Mouse (Mus musculus) c-Kit-negative CD71-positive TER-119-positive erythroid progenitor cells, embryonic 14.5 days (primary cell): ENCODE results near the gene Tmem88b.
A peak's percentile ranks its signal among the peaks of the same experiment; 100 is the strongest.
"Not testable (repeated sequence)": the region's sequence is repeated elsewhere in the genome, so short reads cannot be mapped to it uniquely, and the experiment has no call there.

Experiments
- DNase-seq: peaks from one replicate; pipeline ENCODE4 v3.0.0-alpha.2; 2013; ENCODE audit warnings: low read depth, low spot score

Gene Tmem88b

DNA sequence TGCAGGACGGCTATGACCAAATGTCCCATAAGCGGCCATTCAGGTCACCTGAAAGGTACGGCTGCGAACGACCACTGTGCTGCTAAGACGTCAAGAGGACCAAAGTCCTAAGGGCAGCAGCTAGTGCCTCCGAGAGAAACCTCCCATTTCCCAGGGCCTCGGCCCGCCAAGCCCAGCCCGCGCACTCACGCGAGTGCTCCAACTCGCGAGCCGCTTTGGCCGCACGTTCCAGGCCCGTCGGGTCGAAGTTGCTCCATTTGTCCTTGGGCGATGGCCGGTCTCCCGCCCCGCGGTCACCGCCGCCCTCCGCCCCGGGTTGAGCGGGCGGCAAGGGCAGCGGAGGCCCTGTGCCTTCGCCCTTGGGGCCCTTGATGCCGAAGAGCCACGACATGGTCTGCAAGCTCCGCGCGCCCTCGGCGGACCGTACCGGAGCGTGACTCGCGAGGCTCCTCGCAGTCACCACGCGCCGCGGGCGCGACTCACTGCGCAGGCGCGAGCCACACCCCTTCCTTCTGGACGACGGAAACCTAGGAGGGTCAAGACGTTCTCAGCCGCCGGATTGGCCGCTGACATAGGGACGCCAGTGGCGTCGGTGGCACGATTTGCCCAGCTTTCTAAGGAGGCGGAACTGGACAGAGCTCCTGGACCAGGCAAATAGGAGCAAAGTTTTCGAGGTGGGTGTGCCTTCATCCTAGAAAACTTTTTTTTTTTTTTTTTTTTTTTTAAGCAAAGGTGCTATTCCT is 24.9 kb downstream of the Tmem88b start, which contains the start of gene Atad3a:
Gene Atad3a, minus strand, starts transcription at position 481 of the 743 bp plus-strand sequence.
- peak; percentile 90 for DNase-seq

DNA sequence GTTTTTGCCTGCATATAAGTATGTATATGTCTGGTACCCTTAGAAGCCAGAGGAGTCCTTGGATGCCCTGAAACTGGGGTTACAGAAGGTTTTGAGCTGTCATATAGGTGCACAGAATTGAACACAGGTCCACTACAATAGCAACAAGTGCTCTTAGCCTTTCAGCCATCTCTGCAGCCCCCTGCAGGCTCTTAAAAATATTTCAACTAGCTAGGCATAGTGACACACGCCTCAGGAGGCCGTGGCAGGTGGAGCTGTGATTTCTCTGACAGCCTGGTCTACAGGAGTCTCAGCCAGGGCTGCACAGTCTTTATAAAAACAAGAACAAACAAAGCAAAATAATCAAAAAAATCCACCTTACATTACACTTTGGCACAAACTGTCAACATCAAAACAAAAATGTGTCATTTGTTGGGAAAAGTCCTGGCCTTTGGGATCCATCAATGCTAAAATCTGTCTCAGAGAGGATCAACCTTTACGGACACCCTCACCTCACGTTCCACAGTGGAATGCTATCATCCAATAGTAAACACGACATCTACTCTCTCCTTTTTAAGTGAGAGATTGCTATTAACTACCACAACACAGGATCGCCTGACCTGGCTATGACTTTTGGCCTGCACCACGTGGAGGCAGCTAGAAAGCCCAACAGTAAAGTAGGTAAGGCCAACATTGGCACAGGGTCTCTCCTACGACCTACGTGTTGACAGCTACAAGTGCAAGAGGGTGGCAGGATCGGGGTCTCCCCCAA is 25.6 kb downstream of the Tmem88b start:
- DNase-seq, result no peak

DNA sequence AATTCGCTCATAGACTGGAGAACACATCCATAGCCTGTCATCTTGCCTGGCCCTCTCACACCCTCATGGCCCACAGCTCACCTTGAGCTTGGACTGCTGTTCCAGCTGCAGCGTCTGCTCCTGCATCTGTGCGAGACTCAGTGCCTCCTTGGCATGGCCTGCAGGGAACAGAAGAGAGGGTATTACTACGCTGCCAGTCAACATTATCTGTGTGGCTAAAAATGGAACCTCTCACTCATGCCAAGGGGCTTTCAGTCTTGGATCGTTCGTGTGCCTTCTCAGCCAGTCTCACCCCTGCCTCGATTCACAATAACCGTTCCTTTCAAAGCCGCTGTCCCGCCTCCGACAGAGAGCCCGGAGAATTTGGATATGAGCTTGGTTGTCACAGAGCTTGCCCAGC is 28.7 kb downstream of the Tmem88b start:
- DNase-seq, result no peak

DNA sequence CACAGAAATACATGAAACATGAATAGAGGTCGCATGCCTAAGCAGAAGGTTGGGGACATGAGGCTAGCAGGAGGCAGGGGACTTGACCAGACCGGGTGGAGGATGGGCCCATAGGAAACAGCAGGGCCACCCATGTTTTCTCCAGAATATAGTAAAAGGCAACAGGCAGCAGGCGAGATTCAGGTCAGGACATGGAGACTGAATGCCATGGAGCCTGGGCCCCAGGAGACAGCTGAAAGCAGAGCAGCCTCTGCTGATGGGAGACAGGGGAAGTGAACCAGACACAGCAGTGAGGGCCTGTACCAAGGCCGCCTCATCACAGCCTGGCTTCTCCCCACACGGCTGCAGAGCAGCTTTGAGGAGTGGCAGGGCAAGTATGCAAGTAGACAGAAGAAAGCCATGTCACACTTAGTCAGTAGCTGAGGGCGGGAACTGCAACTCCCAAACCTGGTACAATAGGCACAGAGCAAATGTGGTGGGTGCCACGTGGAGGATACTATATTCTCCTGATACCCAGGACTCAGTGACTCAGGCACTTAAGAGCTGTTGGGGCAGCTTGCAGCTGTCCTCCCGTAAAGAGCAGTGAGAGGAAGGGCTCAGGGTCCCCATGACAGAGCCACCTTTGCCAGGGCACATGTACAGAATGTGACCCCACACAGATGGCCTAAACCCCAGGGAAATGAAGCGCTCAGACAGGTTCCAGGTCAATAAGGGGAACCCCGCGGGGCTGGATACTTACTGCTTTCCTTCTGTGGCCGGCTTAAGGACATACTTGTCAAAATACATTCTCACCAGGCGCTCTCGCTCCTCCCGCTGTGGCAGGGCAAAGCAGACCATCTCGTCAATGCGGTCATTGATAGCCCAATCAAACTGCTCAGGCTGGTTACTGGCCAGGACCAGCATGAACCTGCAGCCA is 38.8 kb downstream of the Tmem88b start:
- DNase-seq, result no peak

DNA sequence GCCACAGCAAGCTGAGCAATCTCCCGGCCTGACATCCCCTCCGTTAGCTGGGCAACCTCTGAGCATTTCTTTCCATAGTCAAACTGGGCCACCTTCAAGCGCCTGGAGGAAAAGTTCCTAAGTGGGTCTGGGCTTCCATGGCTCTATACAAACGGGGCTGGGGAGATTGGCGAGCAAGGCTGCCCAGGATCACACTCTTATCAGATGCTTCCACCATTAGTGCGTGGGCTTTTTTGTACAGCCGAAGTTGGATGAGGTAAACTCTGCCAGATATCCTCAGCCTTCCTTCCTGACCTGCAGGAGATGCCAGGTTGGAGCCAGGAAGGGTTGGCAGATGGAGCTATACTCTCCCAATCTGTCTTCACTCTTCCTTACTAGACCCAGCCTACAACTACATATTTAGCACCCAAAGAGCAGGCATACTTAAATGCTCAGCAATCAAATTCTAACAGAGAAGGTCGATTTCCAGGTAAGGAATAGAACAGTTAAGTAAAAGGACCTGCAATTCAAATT is 39.6 kb downstream of the Tmem88b start:
- DNase-seq, result no peak

DNA sequence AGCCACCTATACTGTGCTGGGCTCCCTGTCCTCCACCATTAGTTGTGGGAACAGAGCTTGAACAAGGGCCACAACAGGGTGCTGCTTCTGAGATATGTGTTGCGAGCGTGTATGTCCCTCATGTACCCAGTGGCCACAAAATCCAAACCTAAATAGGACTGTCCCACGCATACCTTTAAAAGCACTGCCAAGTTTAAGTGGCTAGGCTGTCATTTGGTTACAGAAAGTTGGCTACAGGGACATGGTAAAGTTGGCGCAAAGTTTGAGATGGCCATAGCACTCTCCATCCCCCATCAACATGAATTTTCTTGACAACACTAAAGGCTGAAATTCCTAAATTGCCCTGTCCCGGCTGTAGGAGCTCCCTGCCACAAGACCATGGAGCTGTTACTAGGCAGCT is 40.5 kb downstream of the Tmem88b start:
- DNase-seq, result no peak

DNA sequence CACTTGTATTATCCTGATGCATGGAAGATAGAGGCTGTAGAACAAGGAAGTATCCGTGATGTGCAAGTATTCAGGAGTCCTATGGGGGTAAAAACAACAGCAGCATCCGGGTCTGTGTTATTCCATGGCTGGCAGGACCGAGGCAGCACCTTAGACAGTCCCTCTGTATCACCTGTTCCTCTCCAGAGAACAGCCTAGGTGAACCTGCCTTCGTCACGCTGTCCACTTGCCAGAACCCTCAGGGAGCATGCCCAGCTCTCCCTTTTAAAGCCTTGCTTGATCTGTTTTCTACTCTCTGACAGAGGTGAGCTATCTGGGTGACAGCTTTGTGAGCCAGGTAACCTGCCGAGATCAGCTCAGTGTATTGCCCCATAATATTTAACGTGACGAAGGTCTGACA is 41.2 kb downstream of the Tmem88b start:
- DNase-seq, result no peak

DNA sequence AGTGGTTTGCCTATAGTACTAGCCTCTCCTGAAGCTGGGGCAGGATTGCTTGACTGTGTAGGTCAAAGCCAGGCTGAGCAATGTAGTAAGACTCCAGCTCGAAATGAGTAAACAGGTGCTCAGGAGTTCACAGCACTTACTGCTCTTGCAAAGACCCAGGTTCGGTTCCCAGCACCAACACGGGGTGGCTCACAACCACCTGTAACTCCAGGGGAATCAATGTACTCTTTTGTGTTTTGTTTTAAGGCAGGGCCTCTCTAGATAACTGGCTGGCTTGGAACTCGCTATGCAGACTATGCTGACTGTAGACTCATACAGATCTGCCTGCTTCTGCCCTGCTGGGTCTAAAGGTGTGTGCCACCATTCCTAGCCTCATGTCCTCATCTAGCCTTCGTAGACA is 43.0 kb downstream of the Tmem88b start:
- no peak for DNase-seq

DNA sequence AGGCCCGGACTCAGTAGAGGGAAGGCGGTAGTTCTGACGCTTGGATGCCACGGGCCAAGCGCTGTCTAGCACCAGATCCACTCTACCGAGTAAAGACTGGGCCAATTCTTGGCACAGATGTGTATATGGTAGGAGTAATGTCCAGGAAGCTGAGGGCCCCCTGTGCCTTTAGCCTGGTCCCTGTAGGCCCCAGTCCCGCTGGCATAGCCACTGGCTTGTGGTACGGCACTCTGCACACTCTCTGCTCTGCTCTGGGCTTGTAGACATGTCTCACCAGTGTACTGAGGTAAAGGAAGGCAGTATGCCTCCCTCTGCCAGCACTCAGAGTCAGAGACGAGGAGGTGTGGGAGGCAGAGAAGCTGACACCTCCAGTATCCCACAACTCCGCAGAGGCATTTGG is 45.0 kb downstream of the Tmem88b start:
- not testable (repeated sequence) for DNase-seq

DNA sequence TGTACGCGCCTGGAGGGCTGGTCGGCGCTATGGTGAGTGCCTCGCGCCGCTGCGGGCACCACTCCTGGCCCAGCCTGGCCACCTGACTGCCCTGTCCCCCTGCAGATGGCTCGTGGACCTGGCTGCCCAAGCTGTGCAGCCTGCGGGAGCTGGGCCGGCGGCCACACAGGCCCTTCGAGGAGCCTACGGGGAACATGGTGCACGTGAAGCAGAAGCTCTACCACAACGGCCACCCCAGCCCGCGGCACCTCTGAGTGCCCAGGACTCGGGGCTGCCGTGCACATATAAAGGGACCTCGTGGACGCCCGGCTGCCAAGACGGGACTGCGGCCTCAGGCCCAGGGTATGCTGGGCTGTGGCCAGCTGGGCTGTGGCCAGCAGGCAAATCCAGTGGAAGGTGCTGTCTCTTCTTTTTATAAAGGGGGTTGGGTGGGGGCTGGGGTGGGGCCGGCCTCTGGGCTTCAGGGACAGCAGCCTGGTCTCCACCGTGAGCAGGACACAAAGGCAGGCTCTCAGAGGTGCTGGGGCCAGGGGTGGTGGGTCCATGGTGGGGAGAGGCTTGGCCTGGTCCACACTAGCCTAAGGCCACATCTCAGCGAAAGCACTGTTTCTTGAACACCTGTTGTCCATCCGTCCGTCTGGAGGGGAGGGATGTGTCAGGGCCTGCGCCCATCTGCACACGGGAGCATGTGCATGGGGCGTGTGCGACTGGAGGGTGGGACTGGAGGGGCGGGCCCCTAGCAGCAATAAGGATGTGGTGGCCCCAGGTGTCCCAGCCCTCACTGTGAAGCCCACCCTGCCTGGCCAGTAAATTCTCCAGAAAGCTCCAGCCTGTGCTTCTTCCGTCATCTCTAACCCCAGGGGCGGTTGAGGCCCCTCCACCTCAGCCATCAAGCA is 45.7 kb downstream of the Tmem88b start:
- DNase-seq, result no peak

DNA sequence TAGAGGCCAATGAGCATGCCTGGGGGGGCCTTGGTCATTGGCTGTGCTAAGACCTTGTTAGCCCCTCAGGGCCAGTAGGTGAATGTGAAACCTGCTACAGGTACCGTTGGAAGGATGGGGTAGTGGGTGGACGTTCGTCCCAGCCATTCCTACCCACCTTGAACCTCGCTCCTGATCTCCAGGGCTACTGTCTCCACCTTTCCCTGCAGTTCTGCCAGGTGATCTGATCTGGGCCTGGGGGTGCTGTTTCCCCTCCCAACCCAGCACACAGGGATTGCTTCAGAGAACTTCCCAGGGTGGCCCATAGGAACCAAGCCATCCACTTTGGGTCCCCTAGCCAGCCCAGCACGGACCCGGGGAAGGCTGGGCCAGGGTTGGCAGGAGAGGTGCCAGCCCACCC is 46.5 kb downstream of the Tmem88b start:
- no peak for DNase-seq

DNA sequence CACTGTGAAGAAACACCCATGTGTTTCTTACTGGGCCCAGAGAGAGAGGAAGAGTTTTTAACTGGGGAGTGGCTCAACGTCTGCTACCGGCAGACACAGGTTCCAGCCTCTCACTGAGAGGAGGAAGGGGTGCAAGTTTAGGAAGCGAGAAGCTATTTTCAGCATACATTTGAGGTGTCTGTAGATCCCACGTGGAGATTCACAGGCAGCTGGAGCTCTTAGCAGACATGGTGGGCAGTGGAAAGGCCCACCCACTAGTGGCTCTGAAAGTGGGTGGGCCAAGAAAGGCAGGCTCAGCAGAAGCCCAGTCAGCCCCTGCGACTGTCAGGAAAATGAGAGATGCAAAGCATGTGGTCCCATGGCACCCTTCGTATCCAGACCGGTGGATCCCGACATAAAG is 47.4 kb downstream of the Tmem88b start:
- DNase-seq, result no peak

DNA sequence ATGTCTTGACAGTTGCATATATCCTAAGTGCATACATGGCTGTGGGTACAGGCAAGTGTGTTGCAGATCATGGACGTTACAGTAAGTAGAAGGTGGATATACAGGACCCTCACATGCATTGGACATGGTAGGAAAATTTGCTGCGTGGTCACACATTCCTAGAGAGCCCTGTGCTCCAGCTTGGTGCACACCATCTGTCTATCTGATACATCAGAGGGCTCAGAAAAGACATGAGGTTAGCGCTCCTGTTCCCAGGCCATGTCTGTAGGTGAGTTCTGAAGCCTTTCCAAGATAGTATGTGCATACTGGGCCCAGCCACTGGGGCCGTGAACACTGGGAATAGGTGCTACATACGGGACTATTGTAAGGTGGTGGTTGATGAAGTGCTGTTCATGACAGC is 49.3 kb downstream of the Tmem88b start:
- DNase-seq, result no peak

DNA sequence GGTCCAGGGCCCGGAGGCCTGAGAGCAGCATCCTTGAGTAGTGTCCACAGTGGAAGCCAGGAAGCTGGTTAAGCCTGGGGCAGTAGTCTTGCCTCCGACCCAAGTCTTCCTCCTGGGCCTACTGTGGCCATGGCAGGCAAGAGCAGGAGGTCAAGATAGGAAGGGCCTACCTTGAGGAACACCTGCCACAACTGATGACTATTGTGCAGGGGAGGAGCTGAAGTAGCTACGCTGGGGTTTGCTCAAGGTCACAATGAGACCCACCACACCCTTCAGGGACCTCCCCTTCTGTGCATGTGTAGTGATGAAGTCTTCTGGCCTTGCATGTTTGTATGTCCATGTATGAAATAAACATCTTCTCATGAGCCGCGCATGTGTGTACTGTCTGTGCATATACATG is 49.9 kb downstream of the Tmem88b start:
- no peak for DNase-seq

DNA sequence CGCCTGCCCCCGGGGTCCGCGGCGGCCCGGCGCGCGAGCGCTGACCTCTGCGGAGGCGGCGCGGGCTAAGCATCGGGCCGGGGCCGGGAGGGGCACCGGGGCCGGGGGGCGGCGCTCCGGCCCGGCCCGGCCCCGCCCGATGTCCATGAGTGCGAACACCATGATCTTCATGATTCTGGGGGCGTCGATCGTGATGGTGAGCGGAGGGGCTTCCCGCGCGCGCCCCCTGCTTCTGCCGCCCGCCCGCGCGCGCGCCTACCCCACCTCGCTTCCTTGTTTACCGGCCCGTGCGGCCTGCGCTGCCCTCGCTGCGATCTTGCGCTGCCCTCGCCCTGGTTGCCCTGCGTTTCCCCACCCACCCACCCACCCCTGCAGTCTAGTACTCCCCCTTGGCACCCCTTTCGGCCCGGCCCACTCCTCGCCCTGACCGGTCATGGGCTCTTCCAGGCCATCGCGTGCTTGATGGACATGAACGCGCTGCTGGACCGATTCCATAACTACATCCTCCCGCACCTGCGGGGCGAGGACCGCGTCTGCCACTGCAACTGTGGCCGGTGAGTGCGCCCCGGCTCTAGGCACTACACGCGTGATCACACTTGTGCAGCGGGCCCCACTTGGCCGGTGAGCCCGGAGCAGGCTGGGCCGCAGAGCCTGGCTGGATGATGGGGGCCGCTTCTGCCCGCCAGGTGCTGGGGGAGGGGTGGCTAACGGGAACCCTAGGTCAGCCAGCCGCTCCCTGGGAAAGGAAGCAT is 50.5 kb downstream of the Tmem88b start:
- no peak for DNase-seq

DNA sequence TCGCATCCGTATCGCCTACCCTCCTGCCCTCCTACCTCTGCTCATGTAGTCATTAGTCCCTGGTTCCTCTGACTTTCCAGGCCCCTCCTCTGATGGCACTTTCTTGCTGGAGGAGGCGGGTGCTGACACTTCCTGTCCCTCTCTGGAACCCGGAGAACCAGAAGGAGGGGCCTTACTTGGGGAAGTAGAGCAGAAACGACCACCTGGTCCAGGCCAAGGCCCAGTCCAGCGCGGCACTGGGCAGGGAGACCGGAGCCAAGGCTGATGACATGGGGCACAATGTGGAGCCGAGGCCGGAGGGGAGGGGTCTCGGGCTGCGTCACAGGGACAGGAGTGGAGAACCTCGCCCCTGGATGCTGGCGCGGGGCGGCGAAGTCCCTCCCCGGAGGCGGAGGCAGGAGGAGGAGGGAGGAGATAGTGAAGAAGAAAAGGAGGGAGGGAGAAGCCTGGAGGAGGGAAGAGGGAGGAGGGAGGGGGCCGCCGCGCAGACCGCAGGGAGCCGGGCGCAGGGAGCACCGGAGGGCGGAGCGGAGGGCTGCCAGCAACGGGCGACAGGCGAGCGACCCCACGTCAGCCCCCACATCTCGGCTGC is 51.2 kb downstream of the Tmem88b start, which contains the start of gene Tmem240:
Gene Tmem240, plus strand, starts transcription at position 451 of the 592 bp plus-strand sequence.
- DNase-seq, result peak; percentile 21

DNA sequence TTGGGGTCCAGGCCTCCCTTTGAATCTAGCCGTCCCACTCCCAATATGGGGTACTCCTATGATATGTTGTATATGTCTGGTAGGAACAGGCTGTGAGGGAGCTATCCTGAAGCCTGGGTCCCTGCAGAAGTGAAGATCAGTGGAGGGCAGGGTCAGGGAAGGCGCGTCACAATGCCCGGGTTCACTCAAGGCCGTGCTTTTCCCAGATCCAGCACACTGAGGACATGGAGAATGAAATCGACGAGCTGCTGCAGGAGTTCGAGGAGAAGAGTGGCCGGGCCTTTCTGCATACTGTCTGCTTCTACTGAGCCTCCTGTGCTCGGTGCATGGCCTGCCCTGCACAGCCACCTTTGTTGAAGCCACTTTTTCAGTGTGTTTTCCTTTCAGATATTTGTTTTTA is 52.4 kb downstream of the Tmem88b start:
- no peak for DNase-seq
